Mouse (Mus musculus) left cerebral cortex, postnatal 10 days (tissue): Measurements from ENCODE around the gene Ebf1. TPM values are rescaled to one million over a fixed set of nuclear protein-coding genes. Genes with fewer than 3 reads are reported as not detected.

Source experiments
- DNase-seq, 2 experiments: peaks; one replicate each; pipeline ENCODE4 v3.0.0; 2021 to 2022; ENCODE audit warnings: low spot score in 2 of 2, mixed read lengths in 1 of 2; ENCODE audit errors: extremely low spot score in 1 of 2
- intact Hi-C: fragments of 180-260 bp; cut with DNase I; formaldehyde crosslinking; loops from one replicate; pipeline ENCODE4 v1.15.1; 2025
- total RNA-seq, 2 experiments: library from RNA; stranded (reverse); gene quantifications; 2 replicates each; pipeline ENCODE4 v1.2.3; 2021

Ebf1 gene
- total RNA-seq, 2 experiments from 2014 or later = 3.6 to 5.0 TPM

GRCm38 (mm10) chr11:44716928-44717327, 99.8 kb downstream of the Ebf1 start:
- intact Hi-C loops = no loop called here
- DNase-seq = no peak

- intact Hi-C loops = no loop called here
- no peak for DNase-seq
Observed at GRCm38 (mm10) chr11:44717636-44718035, 100.5 kb downstream of the Ebf1 start.

GRCm38 (mm10) chr11:44721976-44722375, 104.9 kb downstream of the Ebf1 start:
- intact Hi-C loops = no loop called here
- no peak for DNase-seq

GRCm38 (mm10) chr11:44723950-44724502, 106.9 kb downstream of the Ebf1 start:
- intact Hi-C loops = no loop called here
- DNase-seq = no peak

- DNase-seq = no peak
- intact Hi-C loops = no loop called here
Observed at GRCm38 (mm10) chr11:44725732-44726131, 108.6 kb downstream of the Ebf1 start.

GRCm38 (mm10) chr11:44727376-44727775, 110.3 kb downstream of the Ebf1 start:
- DNase-seq = no peak
- intact Hi-C loops = no loop called here

- no peak for DNase-seq
- intact Hi-C loops = no loop called here
Observed at GRCm38 (mm10) chr11:44727821-44728220, 110.7 kb downstream of the Ebf1 start.

GRCm38 (mm10) chr11:44728271-44728670, 111.2 kb downstream of the Ebf1 start:
- intact Hi-C loops = no loop called here
- DNase-seq = no peak

- intact Hi-C loops = no loop called here
- DNase-seq = no peak
Observed at GRCm38 (mm10) chr11:44729931-44730330, 112.8 kb downstream of the Ebf1 start.

GRCm38 (mm10) chr11:44731763-44732162, 114.6 kb downstream of the Ebf1 start:
- intact Hi-C loops = no loop called here
- no peak for DNase-seq

- no peak for DNase-seq
Observed at GRCm38 (mm10) chr11:44733276-44733675, 116.2 kb downstream of the Ebf1 start.

GRCm38 (mm10) chr11:44738046-44738445, 120.9 kb downstream of the Ebf1 start:
- no peak for DNase-seq
- intact Hi-C loops = no loop called here

More at GRCm38 (mm10) chr11:44733276-44733675, 116.2 kb downstream of the Ebf1 start:
- intact Hi-C loops = no loop called here

- intact Hi-C loops = no loop called here
- DNase-seq = no peak
Observed at GRCm38 (mm10) chr11:44738820-44739219, 121.7 kb downstream of the Ebf1 start.

GRCm38 (mm10) chr11:44740278-44741041, 123.3 kb downstream of the Ebf1 start:
- intact Hi-C loops = no loop called here

GRCm38 (mm10) chr11:44741042-44741491, 124.0 kb downstream of the Ebf1 start:
- DNase-seq = no peak
- intact Hi-C loops = no loop called here

More at GRCm38 (mm10) chr11:44740278-44741041, 123.3 kb downstream of the Ebf1 start:
- no peak for DNase-seq

- no peak for DNase-seq
- intact Hi-C loops = no loop called here
Observed at GRCm38 (mm10) chr11:44744446-44744845, 127.3 kb downstream of the Ebf1 start.

- intact Hi-C loops = no loop called here
- DNase-seq = no peak
Observed at GRCm38 (mm10) chr11:44745946-44746345, 128.8 kb downstream of the Ebf1 start.

GRCm38 (mm10) chr11:44746731-44747130, 129.6 kb downstream of the Ebf1 start:
- intact Hi-C loops = no loop called here
- DNase-seq = no peak

GRCm38 (mm10) chr11:44749309-44749708, 132.2 kb downstream of the Ebf1 start:
- intact Hi-C loops = no loop called here
- DNase-seq = no peak

GRCm38 (mm10) chr11:44754336-44754735, 137.2 kb downstream of the Ebf1 start:
- intact Hi-C loops = no loop called here
- no peak for DNase-seq
